Mouse (Mus musculus): ENCODE measurements around the gene Tssc4.

- TF ChIP-seq POLR2A (IDR thresholded peaks at IDR 0.05; ENCODE audit: low read depth, low read length) (no peak), CHD2 (IDR thresholded peaks at IDR 0.05; ENCODE audit: low read length) (no peak), RAD21 (IDR thresholded peaks at IDR 0.05; ENCODE audit: low read depth, low read length) (no peak)
These were observed 41.9 kb upstream of the Tssc4 start for GRCm38 (mm10) chr7:143027196-143027595.
